ENCODE assay signal across 9 mouse cellular contexts in genomic region chr2:26487322-26488021, GRCm38 (mm10). TPM values are rescaled to one million over a fixed set of nuclear protein-coding genes. Genes with fewer than 3 reads are reported as not detected.
DNase-seq lines count a peak whose midpoint lies in the region; ATAC-seq and TF ChIP-seq lines count a peak whose summit lies in the region.
"Had no signal": no experiment of that assay in that cellular context is flagged by ENCODE, and none has a peak within 500 bp of the region (broad histone marks: within the 10 kb centered on the region; RNA-seq: fewer than 3 reads in every experiment).

No protein-coding gene starts in this region.

- H3K4me1 ChIP-seq in heart, adult 2 months (ENCODE audit: control insufficient read depth, insufficient read depth, low read length): peaks cover 70% of the 10 kb centered on the region
- peaks cover 100% of the 10 kb centered on the region for H3K4me1 ChIP-seq in neural tube, embryonic 13.5 days (replicated peaks)

- WGBS in heart, adult 2 months: 32% methylated on average over 18 of the region's 18 CpGs
- 5% methylated on average over 18 of the region's 18 CpGs for WGBS in neural tube, embryonic 13.5 days

- no peak for TF ChIP-seq POLR2A in heart, adult 2 months (IDR thresholded peaks at IDR 0.05; ENCODE audit: insufficient read depth, low read depth, low read length)

- H3K4me3 ChIP-seq in heart, adult 2 months: peak overlapping the region; percentile 4
- H3K4me3 ChIP-seq in neural tube, embryonic 13.5 days: 0 out of 2 replicates have a peak overlapping the region, but pooled peaks have one; percentile 5

- 0 out of 2 replicates have a peak, but pooled peaks have one; percentile 6 for TF ChIP-seq CTCF in heart, adult 2 months (IDR thresholded peaks at IDR 0.05)

- H3K4me2 ChIP-seq in neural tube, embryonic 13.5 days: peak overlapping the region; percentile 48

- intact Hi-C loops in heart, adult 2 months (cut with DNase I): no loop called here
- intact Hi-C loops in heart, postnatal 25 days (cut with DNase I): no loop called here
- intact Hi-C loops in gastrocnemius, postnatal 36 days (cut with DNase I): no loop called here

- peak; percentile 55 to 60 for DNase-seq in heart, adult 2 months
- DNase-seq in heart, postnatal 25 days (ENCODE audit: low spot score): no peak
- peak; percentile 59 to 66 for DNase-seq in cerebellum, postnatal 14 days
- DNase-seq in gastrocnemius, postnatal 36 days: peak; percentile 30 to 47
- DNase-seq in layer of hippocampus, adult 9-11 months: peak; percentile 84
- no peak for DNase-seq in urinary bladder, adult 2 months (ENCODE audit: low spot score)
- no peak for DNase-seq in MN1 (ENCODE audit: low spot score)

- H3K79me2 ChIP-seq in heart, adult 2 months (replicated peaks; ENCODE audit: control insufficient read depth, insufficient read depth, low read length): peaks cover 12% of the 10 kb centered on the region

- peak; percentile 58 for ATAC-seq in neural tube, embryonic 13.5 days (ENCODE audit: low read depth)

- H3K9ac ChIP-seq in heart, adult 2 months (ENCODE audit: low read depth, low read length): peak overlapping the region; percentile 7; the same call in 1 of the 2 replicates
- peak overlapping the region; percentile 55 for H3K9ac ChIP-seq in neural tube, embryonic 13.5 days

- TF ChIP-seq EP300 in heart, adult 2 months (IDR thresholded peaks at IDR 0.05; ENCODE audit: insufficient read depth, low read depth, low read length): no peak

- H3K27ac ChIP-seq in heart, adult 2 months: peak overlapping the region; percentile 89
- H3K27ac ChIP-seq in neural tube, embryonic 13.5 days (replicated peaks): peak overlapping the region; percentile 94
- H3K27ac ChIP-seq: macrophage had no signal

- peaks cover 8% of the 10 kb centered on the region for H3K36me3 ChIP-seq in heart, adult 2 months (ENCODE audit: control insufficient read depth, insufficient read depth, low read length)
- peaks cover 5% of the 10 kb centered on the region; the same call in 1 of the 2 replicates for H3K36me3 ChIP-seq in neural tube, embryonic 13.5 days

- no peaks in the 10 kb centered on the region for H3K27me3 ChIP-seq in heart, adult 2 months (ENCODE audit: control insufficient read depth, insufficient read depth, low read length)
- H3K27me3 ChIP-seq in neural tube, embryonic 13.5 days: no peaks in the 10 kb centered on the region

- H3K9me3 ChIP-seq in neural tube, embryonic 13.5 days: no peaks in the 10 kb centered on the region

RNA-seq across cellular contexts. Expression of gene Notch1, which starts 29.0 kb away (rescaled TPM):
- 10 to 100 TPM; 31.6 to 32.4 TPM for total RNA-seq in heart, adult 2 months (2021)
- 22.0 and 23.2 TPM in 2 replicates for polyA plus RNA-seq in heart, adult 2 months (2012; rRNA removed)
- 10 to 100 TPM; 27.5 to 32.3 TPM for total RNA-seq in heart, postnatal 25 days (2021)
- 1 to 10 TPM; 7.7 to 8.0 TPM for total RNA-seq in gastrocnemius, postnatal 36 days (2021)
- 19.3 and 20.5 TPM in 2 replicates for polyA plus RNA-seq in neural tube, embryonic 13.5 days (2015; fragmentation: Nextera tagmentation; extraction: Ambion mirVana)
- polyA plus RNA-seq in urinary bladder, adult 2 months (2012; rRNA removed): 21.4 and 33.4 TPM in 2 replicates

RNA-seq across cellular contexts. Expression of gene Sec16a, which starts 42.5 kb away (rescaled TPM):
- total RNA-seq in heart, adult 2 months (2021): 10 to 100 TPM; 36.3 to 40.4 TPM
- polyA plus RNA-seq in heart, adult 2 months (2012; rRNA removed): 37.5 and 50.1 TPM in 2 replicates
- 10 to 100 TPM; 34.9 to 38.8 TPM for total RNA-seq in heart, postnatal 25 days (2021)
- total RNA-seq in gastrocnemius, postnatal 36 days (2021): 10 to 100 TPM; 21.0 to 23.9 TPM
- polyA plus RNA-seq in neural tube, embryonic 13.5 days (2015; fragmentation: Nextera tagmentation; extraction: Ambion mirVana): 18.4 and 20.7 TPM in 2 replicates
- polyA plus RNA-seq in urinary bladder, adult 2 months (2012; rRNA removed): 41.7 and 46.3 TPM in 2 replicates

Comparison
In these comparisons a context has a peak if more than half of its experiments do, and no peak if none do; other contexts are left out.
1. DNase-seq: peak in heart, adult 2 months (2 of 2), cerebellum, postnatal 14 days (2 of 2), gastrocnemius, postnatal 36 days (2 of 2) and layer of hippocampus, adult 9-11 months (single experiment); none in heart, postnatal 25 days (single experiment), urinary bladder, adult 2 months (single experiment) and MN1 (single experiment).